Mouse (Mus musculus) NIH3T3 (cell line): ENCODE measurements around the gene Pim1.
"Not testable (repeated sequence)": the region's sequence is repeated elsewhere in the genome, so short reads cannot be mapped to it uniquely, and the experiment has no call there.

Experiments used
- DNase-seq: peaks from one replicate; pipeline ENCODE4 v3.0.0-alpha.2; 2012; ENCODE audit warnings: low read depth

Gene Pim1

DNA sequence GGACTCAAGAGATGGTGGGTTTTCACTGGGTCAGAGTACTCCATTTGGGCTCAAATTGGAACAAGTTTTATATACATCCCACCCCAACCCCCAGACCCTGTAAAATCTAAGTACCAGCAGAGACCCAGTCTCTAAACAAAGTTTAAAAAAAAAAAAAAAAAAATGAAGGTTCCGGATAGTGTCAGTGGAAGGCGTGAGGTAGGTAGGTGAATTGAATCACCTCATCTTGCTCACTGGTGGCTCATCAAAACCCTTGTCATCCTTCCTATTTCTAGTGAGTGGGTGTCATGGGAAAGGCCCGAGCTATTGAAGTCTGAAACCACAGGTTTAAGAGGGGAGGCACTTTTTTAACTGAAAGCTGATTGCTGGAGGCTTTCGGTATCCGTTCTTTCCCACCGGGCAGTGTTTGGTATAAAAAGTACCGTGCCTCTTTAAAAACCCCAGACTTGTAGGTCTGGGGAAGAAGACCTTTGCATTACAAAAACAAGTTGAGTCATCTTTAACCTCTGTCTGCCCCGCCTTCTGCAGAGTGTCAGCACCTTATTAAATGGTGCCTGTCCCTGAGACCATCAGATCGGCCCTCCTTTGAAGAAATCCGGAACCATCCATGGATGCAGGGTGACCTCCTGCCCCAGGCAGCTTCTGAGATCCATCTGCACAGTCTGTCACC is 3.6 kb downstream of the Pim1 start:
- DNase-seq, result no peak

DNA sequence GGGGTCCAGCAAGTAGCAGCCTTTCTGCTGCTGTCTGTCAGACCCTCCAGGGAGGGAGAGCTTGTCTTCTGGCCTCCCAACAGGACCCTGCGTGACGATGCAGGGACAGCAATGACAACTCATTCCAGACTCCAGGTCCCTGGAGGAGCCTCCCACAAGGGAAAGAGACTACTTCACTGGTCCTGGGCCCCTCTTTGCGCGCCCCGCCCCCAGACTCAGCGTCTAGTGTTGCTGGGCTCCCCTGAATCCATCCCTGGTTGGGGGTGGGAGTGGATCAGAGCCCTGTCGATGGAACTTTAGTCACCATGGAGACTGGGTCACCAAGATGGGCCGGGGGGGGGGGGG is 4.2 kb downstream of the Pim1 start:
- no peak for DNase-seq

DNA sequence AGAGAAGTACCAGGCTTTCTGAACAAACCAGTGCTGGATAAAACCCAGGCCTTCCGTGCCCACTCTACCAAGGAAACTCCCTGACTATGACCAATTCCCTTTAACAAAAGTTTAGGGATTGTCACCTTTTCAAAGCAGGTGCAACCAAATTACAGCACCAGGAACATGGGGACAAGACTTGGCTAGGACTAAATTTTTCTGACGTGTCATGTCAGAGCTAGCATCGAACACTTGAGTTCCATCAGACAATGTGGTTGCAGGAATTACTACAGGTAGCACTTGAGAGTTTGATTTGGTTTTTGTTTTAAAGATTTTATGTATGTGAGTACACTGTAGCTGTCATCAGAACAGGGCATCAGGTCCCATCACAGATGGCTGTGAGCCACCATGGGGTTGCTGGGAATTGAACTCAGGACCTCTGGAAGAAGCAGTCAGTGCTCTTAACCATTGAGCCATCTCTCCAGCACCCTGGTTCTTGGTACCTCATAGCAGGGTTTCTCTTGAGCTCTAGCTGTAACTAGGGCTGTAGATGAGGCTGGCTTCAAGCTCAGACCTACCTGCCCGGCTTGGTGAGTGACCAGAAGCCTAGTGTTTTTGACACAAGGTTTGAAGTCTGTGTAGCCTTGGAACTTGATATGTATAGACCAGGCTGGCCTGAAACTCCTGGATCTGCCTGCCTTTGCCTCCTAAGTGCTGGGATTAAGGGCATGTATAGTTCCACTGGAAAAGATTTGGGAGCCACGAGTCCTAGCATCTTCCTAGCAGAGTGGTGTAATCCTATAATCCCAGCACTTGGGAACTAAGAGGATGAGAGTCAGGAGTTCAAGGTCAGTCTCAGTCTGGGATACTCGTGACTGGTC is 5.9 kb downstream of the Pim1 start:
- DNase-seq, result no peak

DNA sequence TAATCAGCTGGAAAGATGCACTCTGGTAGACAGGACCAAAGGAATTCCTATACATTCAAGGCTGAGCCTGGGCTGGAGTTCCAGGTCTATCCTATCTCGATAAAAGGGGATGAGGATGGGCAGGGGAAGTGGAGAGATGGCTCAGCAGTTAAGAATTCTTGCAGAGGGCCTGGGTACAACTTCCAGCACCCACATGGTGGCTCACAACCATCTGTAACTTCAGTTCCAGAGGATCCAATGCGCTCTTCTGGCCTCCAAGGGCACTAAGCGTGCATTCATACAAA is 6.5 kb downstream of the Pim1 start:
- DNase-seq, result no peak

GRCm38 (mm10) chr17:29497481-29497880 is 6.9 kb downstream of the Pim1 start:
- not testable (repeated sequence) for DNase-seq

- DNase-seq, result no peak
Observed at GRCm38 (mm10) chr17:29498028-29498427, 7.5 kb downstream of the Pim1 start.

GRCm38 (mm10) chr17:29498952-29499351 is 8.4 kb downstream of the Pim1 start:
- DNase-seq, result not testable (repeated sequence)

DNA sequence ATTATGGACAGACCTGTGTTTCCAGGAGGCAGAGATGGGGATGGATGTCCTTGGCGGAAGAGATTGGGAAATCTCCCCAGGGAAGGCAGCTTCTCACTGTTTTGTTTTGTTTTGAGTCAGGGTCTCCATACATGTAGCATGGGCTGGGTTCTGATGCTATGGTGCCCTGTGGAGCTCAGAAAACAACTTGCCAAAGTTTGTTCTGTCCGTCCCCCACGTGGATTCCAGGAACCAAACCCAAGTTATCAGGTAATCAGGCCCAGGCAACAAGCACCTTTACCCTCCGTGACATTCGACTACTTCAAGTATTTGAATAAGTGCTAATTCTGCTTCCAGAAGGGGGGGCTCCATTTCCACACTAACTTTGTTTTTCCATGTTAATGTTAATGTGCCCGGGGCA is 9.0 kb downstream of the Pim1 start:
- no peak for DNase-seq

GRCm38 (mm10) chr17:29500243-29500740 is 9.7 kb downstream of the Pim1 start:
- DNase-seq, result no peak

GRCm38 (mm10) chr17:29500802-29501469 is 10.4 kb downstream of the Pim1 start:
- DNase-seq, result no peak

GRCm38 (mm10) chr17:29502005-29502668 is 11.6 kb downstream of the Pim1 start:
- no peak for DNase-seq

- DNase-seq, result no peak
Observed at GRCm38 (mm10) chr17:29502669-29503665, 12.4 kb downstream of the Pim1 start.

GRCm38 (mm10) chr17:29503700-29504099 is 13.1 kb downstream of the Pim1 start:
- no peak for DNase-seq

- no peak for DNase-seq
Observed at GRCm38 (mm10) chr17:29508927-29509608, 18.5 kb downstream of the Pim1 start.

GRCm38 (mm10) chr17:29510691-29511090 is 20.1 kb downstream of the Pim1 start:
- DNase-seq, result no peak

- DNase-seq, result peak; percentile 43
Observed at GRCm38 (mm10) chr17:29513044-29513730, 22.6 kb downstream of the Pim1 start.

DNA sequence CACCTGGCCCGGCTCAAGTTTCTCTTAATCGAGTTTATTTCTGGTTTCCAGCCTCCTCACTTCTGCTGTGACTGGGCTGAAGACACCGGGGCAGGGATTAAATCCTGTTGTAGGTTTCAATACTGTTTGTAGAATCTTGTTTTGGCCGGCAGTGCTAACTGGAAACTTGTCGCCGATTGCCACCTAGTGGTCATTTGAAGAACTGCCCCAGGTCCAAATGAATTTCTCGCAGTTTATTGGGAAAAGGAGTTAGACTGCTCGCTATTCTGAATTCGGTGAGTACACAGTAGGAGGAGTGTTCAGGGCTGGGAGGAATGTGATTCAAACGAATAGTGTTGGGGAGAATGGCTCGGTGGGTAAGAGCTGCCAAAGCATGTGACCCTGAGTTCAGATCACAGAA is 23.9 kb downstream of the Pim1 start:
- DNase-seq, result peak; percentile 92

DNA sequence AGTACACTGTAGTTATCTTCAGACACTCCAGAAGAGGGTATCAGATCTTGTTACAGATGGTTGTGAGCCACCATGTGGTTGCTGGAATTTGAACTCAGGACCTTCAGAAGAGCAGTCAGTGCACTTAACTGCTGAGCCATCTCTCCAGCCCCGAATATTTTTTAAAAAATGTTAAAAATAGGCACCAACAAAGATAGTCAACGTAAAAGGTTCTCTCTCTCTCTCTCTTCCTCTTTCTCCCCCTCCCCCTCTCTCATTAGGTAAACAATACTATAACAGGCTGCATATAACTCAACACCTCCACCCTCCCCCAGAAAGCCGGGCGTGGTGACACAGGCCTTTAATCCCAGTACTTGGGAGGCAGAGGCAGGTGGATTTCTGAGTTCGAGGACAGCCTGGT is 28.1 kb downstream of the Pim1 start:
- DNase-seq, result not testable (repeated sequence)

GRCm38 (mm10) chr17:29519731-29520130 is 29.2 kb downstream of the Pim1 start:
- no peak for DNase-seq

DNA sequence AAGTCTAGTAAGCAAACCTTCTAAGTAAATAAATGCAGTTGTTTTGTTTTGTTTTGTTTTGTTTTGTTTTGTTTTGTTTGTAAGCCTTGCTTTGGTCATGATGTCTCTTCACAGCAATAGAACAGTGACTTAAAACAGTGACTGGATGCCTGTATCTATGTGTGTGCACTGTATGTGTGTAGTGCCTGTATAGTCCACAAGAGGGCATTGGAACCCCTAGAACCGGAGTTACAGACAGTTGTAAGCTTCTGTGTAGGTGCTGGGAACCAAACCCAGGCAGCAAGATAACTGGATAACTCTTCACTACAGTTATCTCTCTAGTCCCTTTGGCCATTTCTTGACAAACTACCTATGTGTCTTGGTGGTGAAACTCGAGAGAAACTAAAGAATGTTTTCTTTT is 35.1 kb downstream of the Pim1 start:
- DNase-seq, result no peak
